Mouse (Mus musculus) thymus, adult 2 months (tissue): Measurements from ENCODE around the gene Mrm2. TPM values are rescaled to one million over a fixed set of nuclear protein-coding genes. Genes with fewer than 3 reads are reported as not detected.

ENCODE experiments used
- DNase-seq: peaks from one replicate; pipeline ENCODE4 v3.0.0; 2021
- H3K27ac ChIP-seq: fragments of 200-500 bp; 2 replicates; pipeline ENCODE4 v1.5.1; 2012; ENCODE audit warnings: low read length, control low read depth; ENCODE audit not compliant: control insufficient read depth, insufficient read depth
- H3K27me3 ChIP-seq: fragments of 200-500 bp; 2 replicates; pipeline ENCODE4 v1.6.1; 2012; ENCODE audit warnings: mild to moderate bottlenecking, low read length, moderate library complexity, mixed read lengths; ENCODE audit not compliant: control insufficient read depth, insufficient read depth
- H3K36me3 ChIP-seq: fragments of 200-500 bp; 2 replicates; pipeline ENCODE4 v1.6.1; 2012; ENCODE audit warnings: mild to moderate bottlenecking, low read length, moderate library complexity; ENCODE audit not compliant: control insufficient read depth, insufficient read depth
- H3K4me1 ChIP-seq: fragments of 200-500 bp; replicated peaks from 2 replicates; pipeline ENCODE4 v1.6.1; 2012; ENCODE audit warnings: low read length; ENCODE audit not compliant: control insufficient read depth, insufficient read depth
- H3K4me3 ChIP-seq: fragments of 200-500 bp; 2 replicates; pipeline ENCODE4 v1.5.1; 2012; ENCODE audit warnings: mild to moderate bottlenecking, low read length, control low read depth, moderate library complexity; ENCODE audit not compliant: control insufficient read depth, insufficient read depth
- CTCF ChIP-seq: fragments of 200-500 bp; IDR thresholded peaks from 2 replicates; pipeline ENCODE4 v1.5.1; 2012; ENCODE audit warnings: mild to moderate bottlenecking, control low read depth, low read length, moderate library complexity, borderline replicate concordance; ENCODE audit not compliant: control insufficient read depth, poor library complexity, insufficient read depth; ENCODE audit errors: extremely low read depth
- POLR2A ChIP-seq: fragments of 200-500 bp; IDR thresholded peaks from 2 replicates; pipeline ENCODE4 v1.6.1; 2012; ENCODE audit warnings: mild to moderate bottlenecking, low read length, control low read depth, moderate library complexity; ENCODE audit not compliant: control insufficient read depth, poor library complexity, insufficient read depth; ENCODE audit errors: extremely low read depth
- WGBS: fragments of 180-500 bp; shearing (Covaris S2); methylation state at CpG from one replicate; pipeline ENCODE4 v1.1.7; 2018; 5-methylcytosine and 5-hydroxymethylcytosine counted together
- polyA plus RNA-seq: library from polyadenylated mRNA; depleted of rRNA; stranded (reverse); fragments of >200 nt; gene quantifications from 2 replicates; pipeline ENCODE4 v1.2.3, GENCODE M21; 2012

Gene Mrm2
- polyA plus RNA-seq, 1 experiment, result 9.0 TPM

DNA sequence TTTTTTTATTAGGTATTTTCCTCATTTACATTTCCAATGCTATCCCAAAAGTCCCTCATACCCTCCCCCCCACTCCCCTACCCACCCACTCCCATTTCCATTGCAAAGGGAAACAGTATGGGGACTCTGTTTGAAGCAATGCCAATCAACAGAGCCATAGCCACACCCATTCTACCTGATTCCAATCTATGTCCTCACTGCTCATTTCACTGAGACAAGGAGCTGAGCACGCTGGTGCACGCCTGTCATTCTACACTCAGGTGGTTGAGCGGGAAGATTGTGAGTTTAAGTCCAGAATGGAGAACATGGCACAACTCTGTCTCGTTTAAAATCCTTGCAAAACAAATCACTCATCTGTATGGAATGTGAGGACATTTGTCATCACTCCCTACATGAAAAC lies 821 bp upstream of the Mrm2 start:
- no peak for DNase-seq
- no peak overlapping the region for H3K27ac ChIP-seq
- no peaks in the 10 kb centered on the region for H3K36me3 ChIP-seq
- H3K4me3 ChIP-seq, result no peak overlapping the region
- peaks cover 8% of the 10 kb centered on the region for H3K4me1 ChIP-seq
- TF ChIP-seq CTCF, result no peak
- H3K27me3 ChIP-seq, result no peaks in the 10 kb centered on the region
- 78% methylated on average over 4 of the region's 4 CpGs for WGBS

DNA sequence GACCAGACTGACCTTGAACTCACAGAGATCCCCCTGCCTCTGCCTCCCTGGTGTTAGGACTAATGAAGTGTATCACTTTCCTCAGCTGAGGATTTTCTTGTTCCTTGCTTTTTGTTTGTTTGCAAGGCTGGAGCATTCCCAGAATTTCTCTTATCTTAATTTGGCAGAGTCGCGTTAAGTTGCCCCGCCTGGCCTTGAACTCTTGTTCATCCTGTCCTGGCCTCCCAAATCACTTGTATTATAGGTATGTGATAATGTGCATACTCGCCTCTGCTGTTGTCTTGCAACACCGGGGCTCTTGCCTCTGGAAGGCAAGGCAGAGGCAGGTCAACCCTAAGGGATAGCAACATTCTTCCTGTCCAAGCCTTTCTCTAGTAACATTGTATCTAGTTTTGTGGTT lies 7.6 kb downstream of the Mrm2 start:
- 96% methylated on average over 5 of the region's 5 CpGs for WGBS

DNA sequence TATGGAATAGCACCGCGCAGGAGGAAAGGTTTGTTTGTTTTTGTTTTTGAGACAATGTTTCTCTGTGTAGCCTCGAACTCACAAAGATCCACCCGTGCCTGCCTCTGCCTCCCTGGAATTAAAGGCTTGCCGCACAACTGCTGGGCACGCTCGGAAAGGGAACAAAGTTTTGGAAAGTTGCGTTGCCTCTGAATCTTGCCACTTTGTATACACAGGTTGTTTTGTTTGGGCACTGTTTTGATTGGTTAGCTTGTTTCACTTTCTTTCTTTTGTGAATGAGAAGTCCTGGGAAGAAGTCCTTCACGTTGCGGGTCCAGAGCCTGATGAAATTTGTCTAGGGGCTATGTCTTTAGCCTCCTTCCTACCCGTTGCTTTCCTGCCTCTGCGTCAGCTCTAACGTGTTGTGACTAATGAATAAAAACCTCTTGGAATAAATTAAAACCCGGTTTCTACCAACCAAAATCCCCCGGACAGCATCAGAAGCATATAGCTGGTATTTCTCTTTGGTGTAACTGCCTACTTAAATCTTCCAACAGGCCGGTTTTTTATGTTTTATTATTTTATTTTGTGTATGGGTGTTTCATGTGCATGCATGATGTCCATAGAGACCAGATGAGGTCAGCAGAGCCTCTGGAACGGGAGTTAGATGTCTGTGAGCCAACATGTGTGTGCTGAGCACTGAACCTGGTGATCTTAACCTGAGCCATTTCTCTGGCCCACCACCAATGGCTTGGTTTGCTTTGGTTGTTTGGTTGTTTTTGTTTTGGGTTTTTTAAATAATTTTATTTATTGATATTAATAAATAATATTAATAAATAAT lies 9.7 kb downstream of the Mrm2 start:
- TF ChIP-seq POLR2A, result no peak
- TF ChIP-seq CTCF, result no peak
- under 1% methylated on average over 17 of the region's 17 CpGs for WGBS
- Histone ChIP-seq H3K27me3 (no peaks in the 10 kb centered on the region), H3K4me3 (peak overlapping the region; percentile 83), H3K36me3 (no peaks in the 10 kb centered on the region), H3K27ac (peak overlapping the region; percentile 75), H3K4me1 (peaks cover 6% of the 10 kb centered on the region)
- no peak for DNase-seq

More for the DNA sequence above, 7.6 kb downstream of the Mrm2 start:
- no peaks in the 10 kb centered on the region for H3K36me3 ChIP-seq
- H3K4me3 ChIP-seq, result no peak overlapping the region
- H3K27me3 ChIP-seq, result no peaks in the 10 kb centered on the region
- H3K27ac ChIP-seq, result no peak overlapping the region
- TF ChIP-seq POLR2A, result no peak
- no peak for TF ChIP-seq CTCF
- DNase-seq, result no peak
- peaks cover 6% of the 10 kb centered on the region for H3K4me1 ChIP-seq

DNA sequence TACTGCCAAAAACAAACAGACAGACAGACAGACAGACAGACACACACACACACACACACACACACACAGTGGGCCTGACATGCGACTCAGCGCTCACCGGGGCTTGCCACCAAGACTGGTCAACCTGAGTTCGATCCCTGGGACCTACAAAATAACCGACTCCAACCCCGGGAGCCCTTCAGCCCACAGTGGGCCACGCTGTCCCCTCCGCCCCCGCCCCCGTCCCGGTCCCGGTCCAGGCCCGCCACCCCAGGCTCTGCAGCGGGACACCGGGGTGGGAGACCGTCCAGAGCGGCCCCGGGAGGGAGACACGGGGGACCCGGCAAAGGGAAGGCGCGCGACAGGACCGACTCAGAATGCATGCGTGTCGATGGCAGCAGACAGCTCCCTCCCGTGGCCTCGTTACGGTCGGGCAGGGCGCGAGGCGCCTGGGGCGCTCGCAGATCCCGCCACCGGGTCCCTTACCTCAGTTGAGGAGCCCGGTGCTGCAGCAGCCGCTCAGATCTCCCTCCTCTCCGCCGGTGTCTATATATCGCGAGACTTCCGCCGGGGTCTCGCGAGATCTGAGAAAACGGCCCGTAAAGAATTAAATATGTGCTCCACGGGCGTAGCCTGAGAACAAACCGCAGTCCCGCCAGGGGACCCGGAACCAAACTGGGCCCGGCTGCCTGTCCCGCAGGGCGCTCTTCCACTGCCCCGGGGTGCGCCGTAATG lies 10.5 kb downstream of the Mrm2 start, which contains the start of the genes Mad1l1 and Nudt1:
Gene Mad1l1, minus strand, starts transcription at position 511 of the 714 bp plus-strand sequence.
Gene Nudt1, plus strand, starts transcription at position 615 of the 714 bp plus-strand sequence.
- Histone ChIP-seq H3K4me1 (peaks cover 6% of the 10 kb centered on the region), H3K27me3 (no peaks in the 10 kb centered on the region), H3K36me3 (no peaks in the 10 kb centered on the region), H3K4me3 (peak within 1 kb of the TSS; percentile 83), H3K27ac (peak within 1 kb of the TSS; percentile 75)
- WGBS, result under 1% methylated on average over 60 of the region's 60 CpGs
- TF ChIP-seq CTCF, result peak; percentile 65
- TF ChIP-seq POLR2A, result peak; percentile 84; the same call in 1 of the 2 replicates
- DNase-seq, result peak; percentile 94

DNA sequence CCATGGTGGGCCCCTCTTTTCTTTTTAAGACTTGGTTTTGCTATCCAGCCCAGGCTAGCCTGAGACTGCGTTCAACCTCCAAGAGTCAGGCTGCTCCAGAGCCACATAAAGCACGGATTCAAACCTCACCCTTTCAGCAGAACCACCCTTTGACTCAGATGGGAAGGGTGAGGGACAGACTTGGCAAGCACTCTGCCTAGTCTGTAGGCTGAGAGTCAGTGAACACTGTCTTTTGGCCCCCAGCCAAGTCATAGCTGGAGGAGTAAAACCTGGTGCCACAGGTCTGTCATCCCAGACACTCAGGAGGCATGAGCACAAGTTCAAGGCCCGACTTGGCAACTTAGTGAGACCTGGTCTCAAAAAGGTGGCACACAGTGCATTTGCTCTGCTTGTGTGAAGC lies 15.0 kb downstream of the Mrm2 start:
- no peak for DNase-seq
- Histone ChIP-seq H3K27ac (no peak overlapping the region), H3K27me3 (no peaks in the 10 kb centered on the region), H3K36me3 (peaks cover 20% of the 10 kb centered on the region), H3K4me3 (no peak overlapping the region), H3K4me1 (peaks cover 6% of the 10 kb centered on the region)
- 87% methylated on average over 3 of the region's 3 CpGs for WGBS
- no peak for TF ChIP-seq POLR2A
- TF ChIP-seq CTCF, result no peak

DNA sequence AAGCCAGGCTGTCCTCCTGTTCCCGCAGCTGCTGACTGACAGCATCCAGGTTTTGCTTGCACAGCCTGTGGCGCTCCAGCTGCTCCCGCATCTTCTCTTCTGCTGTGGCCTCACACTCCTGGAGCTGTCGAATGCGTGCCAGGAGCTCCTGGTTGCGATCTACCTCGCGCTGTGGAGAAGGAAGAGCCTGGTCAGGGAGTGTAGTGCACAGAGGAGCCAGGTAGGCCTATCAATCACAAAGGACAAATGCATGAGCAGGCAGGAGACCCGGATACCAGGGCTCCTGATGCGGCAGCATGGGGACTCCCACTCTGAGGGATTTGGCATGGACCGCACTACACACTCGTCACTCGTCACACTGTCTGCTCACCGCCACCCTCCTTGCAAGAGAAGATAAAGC lies 24.1 kb downstream of the Mrm2 start:
- TF ChIP-seq POLR2A (no peak), CTCF (no peak)
- 95% methylated on average over 14 of the region's 14 CpGs for WGBS
- Histone ChIP-seq H3K27me3 (no peaks in the 10 kb centered on the region), H3K4me3 (no peak overlapping the region), H3K4me1 (no peaks in the 10 kb centered on the region), H3K36me3 (peaks cover 82% of the 10 kb centered on the region), H3K27ac (no peak overlapping the region)
- DNase-seq, result no peak
